Mouse (Mus musculus): ENCODE measurements around the gene Rcan2. TPM values are rescaled to one million over a fixed set of nuclear protein-coding genes. Genes with fewer than 3 reads are reported as not detected.

Rcan2 gene
- total and polyA plus RNA-seq, 2 experiments from 2014 or later: 94.3 to 167 TPM

- TF ChIP-seq EP300 (IDR thresholded peaks at IDR 0.05; ENCODE audit: low read depth) (no peak), CTCF (IDR thresholded peaks at IDR 0.05; ENCODE audit: low read depth) (no peak)
- Histone ChIP-seq H3K4me1 (ENCODE audit: control insufficient read depth, insufficient read depth) (peaks cover 26% of the 10 kb centered on the region; the same call in 1 of the 2 replicates), H3K4me3 (ENCODE audit: low read depth, low read length) (no peak overlapping the region), H3K27ac (ENCODE audit: low read depth) (no peak overlapping the region), H3K36me3 (replicated peaks; ENCODE audit: control insufficient read depth, insufficient read depth, low read length) (no peaks in the 10 kb centered on the region), H3K9ac (replicated peaks; ENCODE audit: low read depth, low read length) (no peak overlapping the region), H3K9me3 (replicated peaks; ENCODE audit: control insufficient read depth, low read length) (no peaks in the 10 kb centered on the region), H3K4me2 (ENCODE audit: low read depth, low read length) (no peak overlapping the region), H3K27me3 (ENCODE audit: control insufficient read depth, insufficient read depth, low read length) (no peaks in the 10 kb centered on the region)
- ATAC-seq (ENCODE audit: insufficient read depth, low read depth): no peak
- DNase-seq (ENCODE audit: low spot score): no peak
Measured at GRCm38 (mm10) chr17:43906728-43907127, 105.6 kb downstream of the Rcan2 start.

- Histone ChIP-seq H3K27me3 (ENCODE audit: control insufficient read depth, insufficient read depth, low read length) (no peaks in the 10 kb centered on the region), H3K36me3 (replicated peaks; ENCODE audit: control insufficient read depth, insufficient read depth, low read length) (0 out of 2 replicates have a peak, but pooled peaks cover 5% of the 10 kb centered on the region), H3K4me2 (ENCODE audit: low read depth, low read length) (no peak overlapping the region), H3K4me1 (ENCODE audit: control insufficient read depth, insufficient read depth) (0 out of 2 replicates have a peak, but pooled peaks cover 3% of the 10 kb centered on the region), H3K9me3 (replicated peaks; ENCODE audit: control insufficient read depth, low read length) (0 out of 2 replicates have a peak, but pooled peaks cover 4% of the 10 kb centered on the region), H3K4me3 (ENCODE audit: low read depth, low read length) (no peak overlapping the region), H3K9ac (replicated peaks; ENCODE audit: low read depth, low read length) (no peak overlapping the region), H3K27ac (ENCODE audit: low read depth) (no peak overlapping the region)
- ATAC-seq (ENCODE audit: insufficient read depth, low read depth) (no peak), DNase-seq (ENCODE audit: low spot score) (no peak)
- WGBS: 75% methylated on average over 8 of the region's 8 CpGs
- TF ChIP-seq EP300 (IDR thresholded peaks at IDR 0.05; ENCODE audit: low read depth) (no peak), CTCF (IDR thresholded peaks at IDR 0.05; ENCODE audit: low read depth) (no peak)
Measured at GRCm38 (mm10) chr17:43916128-43916527, 115.0 kb downstream of the Rcan2 start.

DNA sequence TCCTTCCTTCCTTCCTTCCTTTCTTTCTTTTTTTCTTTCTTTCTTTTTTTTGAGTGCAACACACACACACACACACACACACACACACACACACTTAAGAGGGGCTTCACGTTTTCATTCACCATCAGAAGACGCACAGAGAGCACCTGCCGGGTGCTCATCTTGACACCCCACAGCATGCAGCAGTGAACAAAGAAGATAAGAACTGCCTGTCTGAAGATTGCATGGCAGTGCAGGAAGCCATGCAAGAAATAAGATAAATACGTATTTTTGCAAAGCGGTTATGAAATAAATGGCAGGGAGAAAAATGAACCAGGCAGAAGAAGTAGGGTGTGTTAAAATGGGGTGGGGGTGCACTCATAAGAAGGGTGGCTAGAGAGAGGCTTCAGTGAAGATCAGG, 116.0 kb downstream of the Rcan2 start:
- TF ChIP-seq EP300 (IDR thresholded peaks at IDR 0.05; ENCODE audit: low read depth): no peak
- no peak for TF ChIP-seq CTCF (IDR thresholded peaks at IDR 0.05; ENCODE audit: low read depth)
- ATAC-seq (ENCODE audit: insufficient read depth, low read depth): no peak
- no peaks in the 10 kb centered on the region for H3K27me3 ChIP-seq (ENCODE audit: control insufficient read depth, insufficient read depth, low read length)
- no peak for DNase-seq (ENCODE audit: low spot score)
- 63% methylated on average over 5 of the region's 5 CpGs for WGBS
- no peak overlapping the region for H3K9ac ChIP-seq (replicated peaks; ENCODE audit: low read depth, low read length)
- 0 out of 2 replicates have a peak, but pooled peaks cover 4% of the 10 kb centered on the region for H3K9me3 ChIP-seq (replicated peaks; ENCODE audit: control insufficient read depth, low read length)
- H3K4me3 ChIP-seq (ENCODE audit: low read depth, low read length): no peak overlapping the region
- H3K27ac ChIP-seq (ENCODE audit: low read depth): no peak overlapping the region
- 0 out of 2 replicates have a peak, but pooled peaks cover 5% of the 10 kb centered on the region for H3K36me3 ChIP-seq (replicated peaks; ENCODE audit: control insufficient read depth, insufficient read depth, low read length)
- 0 out of 2 replicates have a peak, but pooled peaks cover 3% of the 10 kb centered on the region for H3K4me1 ChIP-seq (ENCODE audit: control insufficient read depth, insufficient read depth)
- no peak overlapping the region for H3K4me2 ChIP-seq (ENCODE audit: low read depth, low read length)

GRCm38 (mm10) chr17:43929856-43930255, 128.7 kb downstream of the Rcan2 start:
- no peak overlapping the region for H3K4me2 ChIP-seq (ENCODE audit: low read depth, low read length)

GRCm38 (mm10) chr17:43931731-43932130, 130.6 kb downstream of the Rcan2 start:
- Histone ChIP-seq H3K4me3 (ENCODE audit: low read depth, low read length) (no peak overlapping the region), H3K9me3 (replicated peaks; ENCODE audit: control insufficient read depth, low read length) (no peaks in the 10 kb centered on the region), H3K9ac (replicated peaks; ENCODE audit: low read depth, low read length) (no peak overlapping the region), H3K4me2 (ENCODE audit: low read depth, low read length) (no peak overlapping the region), H3K27ac (ENCODE audit: low read depth) (no peak overlapping the region), H3K4me1 (ENCODE audit: control insufficient read depth, insufficient read depth) (no peaks in the 10 kb centered on the region; the same call in 1 of the 2 replicates), H3K27me3 (ENCODE audit: control insufficient read depth, insufficient read depth, low read length) (no peaks in the 10 kb centered on the region), H3K36me3 (replicated peaks; ENCODE audit: control insufficient read depth, insufficient read depth, low read length) (no peaks in the 10 kb centered on the region)
- TF ChIP-seq CTCF (IDR thresholded peaks at IDR 0.05; ENCODE audit: low read depth) (no peak), EP300 (IDR thresholded peaks at IDR 0.05; ENCODE audit: low read depth) (no peak)
- DNase-seq (ENCODE audit: low spot score) (no peak), ATAC-seq (ENCODE audit: insufficient read depth, low read depth) (no peak)
- 62% methylated on average over 11 of the region's 11 CpGs for WGBS

More at GRCm38 (mm10) chr17:43929856-43930255, 128.7 kb downstream of the Rcan2 start:
- no peaks in the 10 kb centered on the region for H3K27me3 ChIP-seq (ENCODE audit: control insufficient read depth, insufficient read depth, low read length)
- WGBS: 85% methylated on average over 4 of the region's 4 CpGs
- no peaks in the 10 kb centered on the region for H3K9me3 ChIP-seq (replicated peaks; ENCODE audit: control insufficient read depth, low read length)
- TF ChIP-seq EP300 (IDR thresholded peaks at IDR 0.05; ENCODE audit: low read depth) (no peak), CTCF (IDR thresholded peaks at IDR 0.05; ENCODE audit: low read depth) (no peak)
- H3K27ac ChIP-seq (ENCODE audit: low read depth): no peak overlapping the region
- no peak overlapping the region for H3K9ac ChIP-seq (replicated peaks; ENCODE audit: low read depth, low read length)
- ATAC-seq (ENCODE audit: insufficient read depth, low read depth): no peak
- H3K36me3 ChIP-seq (replicated peaks; ENCODE audit: control insufficient read depth, insufficient read depth, low read length): no peaks in the 10 kb centered on the region
- DNase-seq (ENCODE audit: low spot score): no peak
- no peak overlapping the region for H3K4me3 ChIP-seq (ENCODE audit: low read depth, low read length)
- peaks cover 8% of the 10 kb centered on the region for H3K4me1 ChIP-seq (ENCODE audit: control insufficient read depth, insufficient read depth)

DNA sequence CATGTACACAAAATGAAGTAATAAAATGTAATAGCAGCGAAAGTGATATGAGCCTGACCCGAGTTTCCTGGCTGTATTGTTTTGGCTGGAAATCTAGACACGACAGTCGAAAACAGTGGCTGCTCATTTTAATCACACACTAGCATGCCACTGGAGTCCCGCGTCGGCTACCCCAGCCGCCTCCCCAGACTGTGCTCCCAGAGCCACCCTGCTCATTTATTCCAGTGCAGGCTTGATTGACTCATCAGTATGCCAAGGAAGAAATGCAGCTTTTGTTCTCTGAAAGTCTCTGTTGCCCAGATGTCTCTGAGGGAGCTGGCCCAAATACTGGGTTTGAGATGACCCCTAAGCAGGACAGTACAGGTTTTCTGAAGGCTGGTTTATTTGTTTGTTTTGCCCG, 132.9 kb downstream of the Rcan2 start:
- 84% methylated on average over 9 of the region's 9 CpGs for WGBS
- H3K36me3 ChIP-seq (replicated peaks; ENCODE audit: control insufficient read depth, insufficient read depth, low read length): no peaks in the 10 kb centered on the region
- DNase-seq (ENCODE audit: low spot score): no peak

More for the DNA sequence above, 132.9 kb downstream of the Rcan2 start:
- H3K27ac ChIP-seq (ENCODE audit: low read depth): no peak overlapping the region
- TF ChIP-seq CTCF (IDR thresholded peaks at IDR 0.05; ENCODE audit: low read depth) (no peak), EP300 (IDR thresholded peaks at IDR 0.05; ENCODE audit: low read depth) (no peak)
- H3K9me3 ChIP-seq (replicated peaks; ENCODE audit: control insufficient read depth, low read length): no peaks in the 10 kb centered on the region
- ATAC-seq (ENCODE audit: insufficient read depth, low read depth): no peak
- no peak overlapping the region for H3K4me3 ChIP-seq (ENCODE audit: low read depth, low read length)
- no peak overlapping the region for H3K4me2 ChIP-seq (ENCODE audit: low read depth, low read length)
- H3K9ac ChIP-seq (replicated peaks; ENCODE audit: low read depth, low read length): no peak overlapping the region
- no peaks in the 10 kb centered on the region; the same call in 1 of the 2 replicates for H3K4me1 ChIP-seq (ENCODE audit: control insufficient read depth, insufficient read depth)
- no peaks in the 10 kb centered on the region for H3K27me3 ChIP-seq (ENCODE audit: control insufficient read depth, insufficient read depth, low read length)
